Mouse (Mus musculus) kidney, adult 2 months (tissue): ENCODE results near the gene Gm13119. TPM values are rescaled to one million over a fixed set of nuclear protein-coding genes. Genes with fewer than 3 reads are reported as not detected.
"Not testable (repeated sequence)": the region's sequence is repeated elsewhere in the genome, so short reads cannot be mapped to it uniquely, and the experiment has no call there.

Experiments used
- DNase-seq: peaks from one replicate; pipeline ENCODE4 v3.0.0; 2021
- H3K27ac ChIP-seq: fragments of 200-500 bp; 2 replicates; pipeline ENCODE4 v1.5.1; 2012; ENCODE audit warnings: low read depth, low read length, control low read depth, inconsistent platforms; ENCODE audit not compliant: insufficient read depth
- H3K27me3 ChIP-seq: fragments of 200-500 bp; replicated peaks from 2 replicates; pipeline ENCODE4 v1.6.1; 2012; ENCODE audit warnings: mild to moderate bottlenecking, moderate library complexity, low read length, inconsistent platforms; ENCODE audit not compliant: control insufficient read depth, insufficient read depth
- H3K36me3 ChIP-seq: fragments of 200-500 bp; 2 replicates; pipeline ENCODE4 v1.6.1; 2012; ENCODE audit warnings: mild to moderate bottlenecking, moderate library complexity, low read length, inconsistent platforms; ENCODE audit not compliant: control insufficient read depth, insufficient read depth
- H3K4me1 ChIP-seq: fragments of 200-500 bp; 2 replicates; pipeline ENCODE4 v1.6.1; 2011; ENCODE audit warnings: low read length; ENCODE audit not compliant: control insufficient read depth, insufficient read depth
- H3K4me3 ChIP-seq: fragments of 200-500 bp; 2 replicates; pipeline ENCODE4 v1.5.1; 2011; ENCODE audit warnings: mild to moderate bottlenecking, low read depth, low read length, control low read depth; ENCODE audit not compliant: insufficient read depth
- CTCF ChIP-seq: fragments of 200-500 bp; conservative IDR thresholded peaks from 2 replicates; pipeline ENCODE4 v1.5.1; 2011; ENCODE audit warnings: low read depth, mild to moderate bottlenecking, control low read depth, low read length, moderate library complexity, mixed read lengths; ENCODE audit not compliant: insufficient read depth, insufficient read length
- POLR2A ChIP-seq: fragments of 200-500 bp; IDR thresholded peaks from one replicate; pipeline ENCODE4 v1.6.1; 2011; ENCODE audit warnings: low read depth, low read length, control low read depth
- WGBS: fragments of 180-500 bp; shearing (Covaris S2); methylation state at CpG from one replicate; pipeline ENCODE4 v1.1.7; 2018; 5-methylcytosine and 5-hydroxymethylcytosine counted together
- polyA plus RNA-seq: library from polyadenylated mRNA; depleted of rRNA; stranded (reverse); fragments of >200 nt; gene quantifications from 2 replicates; pipeline ENCODE4 v1.2.3, GENCODE M21; 2012; rRNA removed

The Gm13119 gene
- not detected in 2 replicates for polyA plus RNA-seq

DNA sequence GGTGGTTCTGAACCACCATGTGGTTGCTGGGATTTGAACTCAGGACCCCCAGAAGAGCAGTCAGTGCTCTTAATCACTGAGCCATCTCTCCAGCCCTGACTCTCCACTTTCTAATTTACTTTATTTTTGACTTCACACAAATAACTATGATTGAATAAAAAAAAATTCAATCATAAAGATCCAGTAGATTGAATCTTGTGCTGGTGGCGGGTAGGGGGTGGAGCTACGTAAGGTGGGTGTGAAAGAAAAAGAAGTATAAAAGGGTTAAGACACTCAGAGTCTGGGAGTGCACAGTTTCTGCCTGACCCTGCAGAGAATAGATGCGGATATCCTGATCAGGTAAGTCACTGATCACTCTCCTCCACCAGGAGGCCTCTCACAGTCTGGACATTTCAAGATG is at the start of gene Gm13119:
Gm13119 (plus strand) TSS at position 301 of the 400 bp plus-strand sequence.
- not testable (repeated sequence) for H3K36me3 ChIP-seq, H3K27me3 ChIP-seq, H3K4me1 ChIP-seq, DNase-seq, H3K4me3 ChIP-seq, H3K27ac ChIP-seq
- WGBS = 93% methylated on average over 3 of the region's 3 CpGs

DNA sequence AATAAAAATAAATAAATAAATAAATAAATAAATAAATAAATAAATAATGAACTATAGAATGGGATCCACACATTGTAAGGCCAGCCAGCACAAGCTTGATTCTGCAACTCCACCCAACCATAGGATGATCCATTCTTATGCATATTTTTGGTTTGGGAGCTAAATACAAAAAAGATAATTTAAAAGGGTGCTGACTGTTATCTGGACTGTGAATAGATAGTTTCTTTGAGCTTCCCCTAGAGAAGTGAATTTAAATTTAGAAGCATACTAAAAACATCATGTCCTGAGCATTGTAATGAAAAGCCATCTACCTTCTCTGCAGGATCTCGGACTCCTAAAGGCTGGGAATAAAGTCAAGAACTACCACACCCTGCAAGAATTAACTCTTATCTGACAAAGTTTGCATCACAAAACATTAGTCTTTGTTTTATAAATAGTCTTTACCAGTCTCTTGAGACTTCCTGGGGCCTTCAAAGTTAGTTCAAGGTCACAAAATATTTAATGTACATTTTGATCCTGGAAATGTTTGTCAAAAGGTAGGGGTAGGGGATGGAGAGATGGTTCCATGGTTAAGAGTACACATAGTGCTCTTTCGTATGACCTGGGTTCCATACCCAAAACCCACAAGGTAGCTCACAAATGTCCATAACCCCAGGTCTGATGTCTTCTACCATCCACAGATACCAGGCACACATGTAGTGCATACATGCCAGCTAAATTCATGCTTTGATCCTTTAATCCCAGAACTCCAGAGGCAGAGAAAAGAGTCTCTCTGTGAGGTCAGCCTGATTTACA is 44.9 kb upstream of the Gm13119 start:
- H3K27ac ChIP-seq, DNase-seq, H3K36me3 ChIP-seq, H3K4me1 ChIP-seq, H3K4me3 ChIP-seq, H3K27me3 ChIP-seq: not testable (repeated sequence)
- 71% methylated on average over 2 of the region's 2 CpGs for WGBS

DNA sequence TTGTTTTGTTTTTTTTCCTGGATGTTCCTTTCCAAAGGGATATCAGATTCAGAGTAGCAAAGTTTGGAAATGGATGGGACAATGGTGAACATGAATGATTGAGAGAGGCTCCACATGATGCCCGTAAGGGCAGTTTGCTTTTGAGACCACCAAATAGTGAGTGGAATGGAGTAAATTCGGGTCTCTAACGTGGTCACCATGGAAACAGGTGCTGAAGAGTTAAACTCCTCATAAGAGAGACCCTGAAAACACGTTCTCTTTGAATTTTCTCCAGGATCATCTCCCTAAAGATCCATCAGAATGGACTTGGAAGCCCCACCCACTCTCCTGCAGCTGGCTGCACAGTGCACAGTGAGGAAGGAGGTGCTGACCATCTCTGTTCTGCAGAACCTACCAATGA is 27.8 kb upstream of the Gm13119 start, which contains the start of gene Gm13128:
Gm13128 (plus strand) TSS at position 301 of the 400 bp plus-strand sequence.
- 55% methylated on average over 4 of the region's 4 CpGs for WGBS
- DNase-seq, H3K4me3 ChIP-seq, H3K4me1 ChIP-seq, H3K27ac ChIP-seq, H3K36me3 ChIP-seq, H3K27me3 ChIP-seq: not testable (repeated sequence)

DNA sequence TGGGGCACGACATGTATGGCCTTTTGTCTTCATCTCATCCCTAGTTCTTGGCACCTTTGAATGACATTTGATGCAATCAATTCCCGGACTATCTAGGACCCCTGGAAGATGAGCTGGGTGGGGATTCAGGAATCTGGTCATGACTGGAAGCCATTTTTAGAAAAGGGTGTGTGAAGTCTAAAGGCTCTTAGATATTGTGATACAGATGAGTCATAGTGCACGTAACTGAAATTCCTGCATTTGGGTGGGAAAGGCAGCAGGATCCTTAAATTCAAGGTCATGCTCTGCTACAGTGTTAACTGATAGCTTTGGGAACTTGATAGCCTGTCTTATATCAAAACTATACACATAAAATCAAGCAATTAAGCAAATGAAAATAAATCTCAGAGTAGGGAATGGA is 21.9 kb upstream of the Gm13119 start:
- not testable (repeated sequence) for H3K4me3 ChIP-seq, H3K4me1 ChIP-seq, H3K27me3 ChIP-seq, DNase-seq, H3K27ac ChIP-seq, H3K36me3 ChIP-seq
- 75% methylated on average over 3 of the region's 3 CpGs for WGBS

DNA sequence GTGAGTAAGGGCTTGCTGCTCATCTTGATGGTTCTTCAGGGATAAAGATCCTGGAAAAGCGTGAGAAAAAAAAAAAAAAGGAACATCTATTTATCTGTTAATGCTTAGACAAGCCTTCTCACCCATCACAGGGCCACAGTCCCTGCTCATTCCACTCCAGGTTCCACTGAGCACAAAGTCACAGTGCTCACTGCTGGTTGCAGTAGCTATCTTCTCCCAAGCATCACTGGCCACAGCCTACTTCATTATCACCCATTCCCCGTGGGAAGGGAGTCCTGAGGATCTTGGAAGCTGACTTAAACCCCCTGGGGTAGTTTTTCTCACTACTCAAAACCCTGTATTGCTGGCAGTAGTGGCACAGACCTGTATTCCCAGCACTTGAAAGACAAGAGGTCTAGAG is 20.2 kb downstream of the Gm13119 start, which contains the start of gene Pramef20:
Pramef20 (minus strand) TSS at position 23 of the 400 bp plus-strand sequence.
- TF ChIP-seq CTCF (no peak), POLR2A (no peak)
- WGBS = 39% methylated on average over 2 of the region's 2 CpGs

DNA sequence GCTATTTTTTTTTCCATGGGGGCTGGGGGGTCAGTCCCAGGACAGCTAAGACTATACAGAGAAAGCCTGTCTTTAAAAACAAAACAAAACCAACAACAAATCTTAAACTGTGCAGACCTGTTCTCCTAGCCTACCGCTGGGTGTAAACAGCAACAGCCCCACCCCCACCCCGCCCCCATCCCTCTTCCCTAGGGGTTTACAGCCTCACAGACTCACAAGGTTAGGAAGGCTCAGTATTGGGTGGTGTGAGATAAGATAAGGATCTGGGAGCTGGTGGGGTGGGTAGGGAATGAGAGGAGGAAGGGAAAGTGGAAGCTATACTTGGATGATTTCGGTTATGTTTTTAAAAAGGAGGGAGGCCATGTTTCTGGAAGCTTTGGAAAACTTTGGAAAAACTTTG is 38.6 kb downstream of the Gm13119 start:
- TF ChIP-seq POLR2A (no peak), CTCF (no peak)
- WGBS = 34% methylated on average over 3 of the region's 3 CpGs
- Histone ChIP-seq H3K27me3 (no peaks in the 10 kb centered on the region), H3K27ac (no peak overlapping the region), H3K4me1 (no peaks in the 10 kb centered on the region), H3K4me3 (no peak overlapping the region), H3K36me3 (no peaks in the 10 kb centered on the region)
- no peak for DNase-seq

More for the DNA sequence above, 20.2 kb downstream of the Gm13119 start, which contains the start of gene Pramef20:
- no peak within 1 kb of the TSS for H3K27ac ChIP-seq
- H3K27me3 ChIP-seq = no peaks in the 10 kb centered on the region
- no peak within 1 kb of the TSS for H3K4me3 ChIP-seq
- no peak for DNase-seq
- no peaks in the 10 kb centered on the region for H3K4me1 ChIP-seq
- no peaks in the 10 kb centered on the region for H3K36me3 ChIP-seq

DNA sequence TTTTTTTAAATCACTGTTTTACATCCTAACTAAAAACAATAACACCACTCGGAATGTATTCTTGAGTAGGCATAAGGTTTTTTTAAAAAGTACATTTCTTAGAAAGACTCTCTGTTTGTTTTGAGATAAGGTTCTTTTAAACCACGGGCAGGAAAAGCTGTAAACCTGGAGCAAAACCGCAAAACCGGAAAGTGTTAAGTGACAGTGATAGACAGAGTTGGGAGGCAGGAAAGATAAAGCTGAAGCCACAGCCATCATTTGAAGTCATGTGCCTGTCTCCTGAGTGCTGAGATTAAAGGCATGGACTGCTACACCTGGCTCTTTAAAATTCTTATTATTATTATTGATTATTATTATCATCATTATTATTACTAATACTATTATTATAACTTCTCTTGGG is 45.0 kb downstream of the Gm13119 start:
- Histone ChIP-seq H3K27me3 (no peaks in the 10 kb centered on the region), H3K27ac (no peak overlapping the region), H3K4me1 (no peaks in the 10 kb centered on the region), H3K4me3 (no peak overlapping the region), H3K36me3 (no peaks in the 10 kb centered on the region)
- no peak for DNase-seq
- 35% methylated on average over 4 of the region's 4 CpGs for WGBS
- no peak for TF ChIP-seq CTCF
- TF ChIP-seq POLR2A = no peak
